Mouse (Mus musculus) cerebellum, adult 9-10 months (tissue): Measurements from ENCODE around the gene Vmn1r14.
"Not testable (repeated sequence)": the region's sequence is repeated elsewhere in the genome, so short reads cannot be mapped to it uniquely, and the experiment has no call there.

Source experiments
- DNase-seq: peaks from one replicate; pipeline ENCODE4 v3.0.0; 2022

Vmn1r14 gene

DNA sequence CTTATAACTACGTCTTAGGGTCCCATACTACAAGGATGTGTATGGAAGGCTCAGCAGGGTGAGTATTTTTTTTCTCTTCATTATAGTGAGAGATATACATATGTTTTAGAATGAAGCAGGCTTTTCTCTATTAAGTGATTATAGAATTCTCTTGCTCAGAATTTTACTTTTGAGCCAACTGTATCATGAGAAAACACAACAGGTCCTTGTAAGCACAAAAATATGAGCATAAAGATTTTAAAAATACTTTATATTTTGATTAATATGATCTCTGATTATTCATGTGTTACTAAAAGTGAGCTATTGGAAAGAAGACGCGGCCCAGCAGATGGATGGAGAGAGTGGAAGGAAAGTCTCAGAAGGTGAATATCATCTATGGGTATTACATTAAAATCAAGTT lies at the start of gene Vmn1r14:
TSS of gene Vmn1r14 (plus strand) at position 301 of the 400 bp plus-strand sequence.
- no peak for DNase-seq

DNA sequence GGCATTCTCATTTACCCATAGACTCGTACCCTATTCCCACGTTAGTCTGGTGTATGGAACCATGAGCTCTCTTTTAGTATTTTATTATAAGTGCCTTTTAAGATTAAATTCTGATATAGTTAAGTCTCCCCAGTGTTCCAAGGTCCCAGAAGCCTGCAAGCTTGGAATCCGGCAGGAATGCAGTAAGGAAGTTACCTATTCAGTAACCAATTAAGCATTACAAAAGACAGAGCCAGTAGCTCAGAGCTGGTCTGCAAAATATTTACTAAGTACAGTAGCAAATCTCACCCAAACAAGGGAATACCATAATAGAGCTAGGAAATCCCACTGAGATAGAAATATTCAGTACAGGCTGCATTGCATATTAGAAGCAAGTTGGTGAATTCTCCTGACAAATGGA lies 41.5 kb upstream of the Vmn1r14 start:
- not testable (repeated sequence) for DNase-seq

DNA sequence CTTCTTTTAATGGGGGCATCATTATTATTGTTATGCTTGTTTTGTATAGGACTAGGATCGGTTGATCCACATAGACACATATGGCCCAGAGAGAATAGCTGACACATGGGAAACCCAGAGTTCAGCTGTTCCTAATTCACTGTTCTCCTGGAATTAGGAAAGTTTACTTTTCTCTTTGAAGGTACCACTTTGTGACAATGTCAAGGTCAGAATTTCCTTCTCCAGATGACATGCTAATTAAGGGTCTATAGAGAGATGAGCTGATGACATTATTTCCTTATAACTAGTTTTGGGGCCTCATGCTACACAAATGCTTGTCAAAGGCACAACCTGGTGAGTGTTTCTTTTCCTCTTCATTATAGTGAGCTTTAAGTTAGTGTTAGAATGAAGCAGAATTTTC lies 28.5 kb upstream of the Vmn1r14 start, which contains the start of gene Vmn1r13:
TSS of gene Vmn1r13 (plus strand) at position 301 of the 400 bp plus-strand sequence.
- DNase-seq: not testable (repeated sequence)

DNA sequence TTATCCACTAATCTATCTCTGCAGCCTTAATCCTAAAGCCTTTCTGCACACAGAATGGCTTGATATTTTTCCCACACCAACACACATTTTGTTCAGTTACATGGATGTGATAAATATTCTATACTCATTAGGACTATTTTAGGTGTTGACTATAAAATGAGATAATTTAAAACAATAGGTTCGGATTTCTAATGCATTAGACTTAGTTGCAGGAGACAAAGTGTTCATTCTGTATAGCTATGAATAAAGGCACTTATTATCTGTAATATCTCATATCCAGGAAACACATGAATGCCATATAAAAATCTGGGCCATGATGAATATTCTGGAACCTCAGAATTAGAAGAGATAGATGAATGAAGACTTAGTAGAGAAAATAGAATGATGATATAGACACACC lies 26.2 kb downstream of the Vmn1r14 start, which contains the start of gene Vmn1r15:
TSS of gene Vmn1r15 (plus strand) at position 301 of the 400 bp plus-strand sequence.
- no peak for DNase-seq

DNA sequence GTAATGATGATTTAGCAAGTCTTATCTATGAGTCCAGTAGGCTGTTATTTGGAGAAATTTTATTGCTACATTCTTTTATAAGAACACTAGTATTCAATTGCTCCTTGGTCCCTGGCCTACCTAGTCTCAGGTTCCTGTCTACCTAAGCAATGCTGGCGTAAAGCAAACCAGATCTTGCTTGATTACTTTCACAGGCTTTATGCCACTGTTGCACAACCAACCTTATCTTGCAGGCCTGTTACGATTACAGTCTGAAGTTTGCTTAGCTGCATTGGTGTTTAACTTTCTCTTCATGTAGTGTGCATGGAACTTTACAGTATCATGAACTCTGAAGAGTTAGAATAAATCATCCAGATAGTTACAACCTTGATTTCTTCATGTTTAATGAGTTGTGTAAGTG lies 29.5 kb downstream of the Vmn1r14 start:
- DNase-seq: no peak

DNA sequence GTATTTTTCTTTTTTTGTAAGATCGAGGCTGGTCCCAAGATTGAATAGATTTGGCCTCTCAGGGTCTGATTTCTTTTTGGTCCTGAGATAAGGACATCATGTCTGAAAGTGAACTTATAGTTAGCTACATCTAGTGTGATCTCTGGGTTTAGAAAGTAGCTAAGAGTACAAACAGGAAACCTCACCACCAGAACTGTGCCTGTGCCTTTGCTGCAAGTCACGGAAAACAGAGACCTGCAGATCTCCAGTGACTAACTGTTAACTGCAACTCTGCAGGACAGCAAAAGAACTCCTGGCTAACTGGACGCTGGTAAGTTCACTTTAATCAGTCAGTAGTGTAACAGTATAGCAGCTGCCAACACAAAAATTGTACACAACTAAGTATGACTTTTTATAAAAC lies 40.4 kb downstream of the Vmn1r14 start:
- DNase-seq: no peak

DNA sequence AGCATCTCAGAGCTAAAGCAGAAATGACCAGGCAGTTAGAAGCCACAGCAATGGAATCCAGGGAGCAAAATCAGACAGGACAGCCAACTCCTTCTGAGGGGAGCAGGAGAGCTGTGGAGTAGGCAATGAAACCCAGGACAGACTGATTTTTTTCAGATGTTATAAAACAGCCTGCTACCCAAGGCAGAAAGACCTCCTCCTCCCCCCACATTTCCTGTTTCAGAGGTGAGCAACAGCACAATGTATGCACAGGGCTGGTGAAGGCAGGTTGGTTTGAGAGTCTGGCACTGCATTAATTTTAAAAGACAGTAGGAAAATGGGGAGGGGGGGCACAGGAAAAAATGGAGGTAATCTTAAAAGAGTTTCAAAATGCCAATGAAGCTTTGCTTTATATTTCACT lies 41.0 kb downstream of the Vmn1r14 start:
- no peak for DNase-seq

DNA sequence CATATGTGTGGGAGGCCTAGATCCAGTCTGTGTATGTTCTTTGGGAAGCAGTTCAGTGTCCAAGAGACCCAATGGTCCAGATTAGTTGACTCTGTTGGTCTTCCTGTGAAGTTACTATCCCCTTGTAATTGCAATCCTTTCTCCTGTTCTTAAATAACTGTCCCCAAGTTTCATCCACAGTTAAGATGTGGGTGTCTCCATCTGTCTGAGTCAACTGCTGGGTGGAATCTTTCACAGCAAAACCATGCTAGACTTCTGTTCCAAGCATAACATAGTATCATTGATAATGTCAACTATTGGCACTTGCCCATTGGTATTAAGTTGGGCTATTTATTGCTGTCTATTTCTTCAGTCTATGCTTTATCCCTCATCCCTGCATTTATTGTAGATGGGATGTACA lies 47.5 kb downstream of the Vmn1r14 start:
- DNase-seq: no peak
